Mouse (Mus musculus): ENCODE data around the gene Gm2115. TPM values are rescaled to one million over a fixed set of nuclear protein-coding genes. Genes with fewer than 3 reads are reported as not detected.

Gm2115 gene
- under 1 TPM; 0.12 to 0.24 TPM for total RNA-seq (2021)

DNA sequence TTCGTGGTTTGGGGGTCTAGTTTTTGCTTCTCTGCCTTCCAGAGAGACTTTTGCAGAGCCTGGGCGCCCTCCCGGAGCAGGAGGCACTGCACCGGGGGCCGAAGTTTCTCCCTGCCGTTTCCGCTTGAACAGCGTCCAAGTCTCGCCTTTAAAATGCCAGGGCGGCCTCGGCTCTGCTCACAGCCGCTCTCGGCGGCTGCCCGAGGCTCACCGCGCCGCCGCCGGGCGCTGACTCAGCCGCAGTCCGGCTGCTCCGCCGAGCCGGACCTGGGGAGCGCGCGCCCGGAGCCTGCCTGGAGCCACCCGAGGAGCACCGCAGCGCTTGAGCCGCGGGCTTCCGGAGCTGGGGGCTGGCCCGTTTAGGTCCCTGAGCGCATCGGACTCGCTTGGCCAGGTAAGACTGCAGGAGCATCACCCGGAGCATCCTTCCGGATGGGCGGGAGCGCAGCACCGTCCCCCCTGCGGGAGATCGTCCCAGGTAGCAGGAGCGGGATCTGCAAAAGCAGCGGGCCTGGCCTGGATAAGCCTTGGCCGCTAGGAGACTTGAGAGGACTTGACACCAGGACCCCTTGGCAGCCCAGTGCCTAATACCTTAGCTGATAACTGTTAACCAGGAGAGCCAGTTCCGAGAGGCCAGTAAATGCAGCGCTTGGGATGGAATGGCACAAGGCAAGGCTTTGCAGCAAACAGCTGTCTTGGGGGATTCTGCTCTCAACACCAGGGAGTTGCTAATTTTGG, at the start of gene Gm2115:
Gm2115 (plus strand) TSS at position 159 of the 738 bp plus-strand sequence.
- intact Hi-C loops (cut with DNase I), result no loop called here
- peak; percentile 36 to 38 for DNase-seq

DNA sequence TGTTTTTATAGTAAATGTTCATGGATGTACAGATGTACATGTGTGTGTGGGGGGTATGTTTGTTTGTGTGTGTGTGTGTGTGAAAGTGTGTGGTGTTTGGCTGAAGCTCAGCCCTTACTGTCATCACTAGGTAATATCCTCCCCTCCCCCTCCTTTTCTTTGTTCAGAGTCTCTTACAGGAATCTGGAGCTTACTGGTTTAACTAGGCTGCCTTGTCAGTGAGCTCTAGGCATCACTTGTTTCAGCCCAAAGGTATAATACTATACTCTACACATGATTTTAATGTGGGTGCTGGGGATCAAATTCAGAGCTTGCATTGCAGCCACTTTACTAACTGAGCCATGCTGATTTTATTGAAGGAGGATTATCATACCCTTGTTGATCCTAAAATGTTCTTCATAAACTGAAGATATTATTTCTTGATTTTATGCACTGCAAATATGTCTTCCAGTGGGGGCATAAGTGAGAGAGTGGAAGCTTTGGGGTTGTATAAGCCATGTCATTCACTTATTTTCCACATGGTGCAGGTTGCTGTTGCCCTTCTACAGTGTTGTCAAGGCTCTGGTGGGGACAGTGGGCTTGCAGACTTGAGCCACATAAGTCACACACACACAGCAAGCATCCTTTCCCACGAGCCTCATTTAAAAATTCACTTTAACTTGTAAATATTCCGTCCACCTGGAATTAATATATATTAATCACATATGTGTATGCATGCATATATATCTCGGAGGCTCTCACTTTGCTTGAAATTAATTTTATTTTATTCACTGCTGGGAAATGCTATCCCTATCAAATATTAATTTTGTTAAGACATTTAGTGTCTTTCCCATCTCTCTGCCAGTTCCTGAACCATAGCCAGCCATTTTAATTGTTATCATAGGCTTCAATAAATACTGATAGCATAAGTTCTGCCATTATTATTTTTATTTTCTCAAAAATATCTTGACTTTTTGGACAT, 45.0 kb upstream of the Gm2115 start:
- DNase-seq, result no peak
- intact Hi-C loops (cut with DNase I), result no loop called here

DNA sequence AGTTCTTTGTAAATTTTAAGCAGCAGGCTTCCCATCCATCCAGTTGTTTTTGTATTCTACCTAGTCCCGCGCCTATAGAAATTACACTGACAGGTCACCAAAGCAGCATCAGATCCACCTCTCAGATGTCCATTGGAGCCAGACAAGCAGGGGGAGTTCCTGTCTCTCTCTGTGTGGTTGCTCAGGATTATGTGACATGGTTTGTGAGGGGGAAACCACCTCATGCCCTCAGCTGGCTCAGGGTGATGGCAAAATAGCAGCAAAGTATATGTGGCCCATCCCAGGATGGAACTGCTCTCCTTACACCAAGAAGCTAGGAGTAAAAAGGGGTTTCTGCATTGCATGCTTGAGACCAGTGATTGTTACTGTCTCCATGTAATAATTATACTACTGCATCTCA, 42.3 kb upstream of the Gm2115 start:
- DNase-seq, result no peak
- intact Hi-C loops (cut with DNase I), result no loop called here

DNA sequence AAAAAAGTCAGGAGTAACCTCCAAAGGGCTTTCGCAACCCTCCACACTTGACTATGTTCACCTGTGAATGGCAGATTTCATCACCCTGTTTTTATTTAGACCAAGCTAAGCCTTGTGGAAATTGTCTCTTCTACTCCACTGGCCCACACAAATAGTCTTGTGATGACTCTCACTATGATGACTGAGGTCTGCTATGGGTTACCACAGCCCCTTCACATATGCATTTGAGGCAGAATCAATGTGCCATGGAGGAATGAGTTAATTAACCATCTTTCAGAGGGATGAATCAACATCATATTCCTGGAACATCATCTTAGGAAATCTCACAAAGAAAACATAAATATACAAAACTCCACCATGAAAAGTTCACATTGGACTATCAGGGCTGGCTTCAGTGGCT, 25.6 kb upstream of the Gm2115 start:
- intact Hi-C loops (cut with DNase I), result no loop called here
- DNase-seq, result no peak

DNA sequence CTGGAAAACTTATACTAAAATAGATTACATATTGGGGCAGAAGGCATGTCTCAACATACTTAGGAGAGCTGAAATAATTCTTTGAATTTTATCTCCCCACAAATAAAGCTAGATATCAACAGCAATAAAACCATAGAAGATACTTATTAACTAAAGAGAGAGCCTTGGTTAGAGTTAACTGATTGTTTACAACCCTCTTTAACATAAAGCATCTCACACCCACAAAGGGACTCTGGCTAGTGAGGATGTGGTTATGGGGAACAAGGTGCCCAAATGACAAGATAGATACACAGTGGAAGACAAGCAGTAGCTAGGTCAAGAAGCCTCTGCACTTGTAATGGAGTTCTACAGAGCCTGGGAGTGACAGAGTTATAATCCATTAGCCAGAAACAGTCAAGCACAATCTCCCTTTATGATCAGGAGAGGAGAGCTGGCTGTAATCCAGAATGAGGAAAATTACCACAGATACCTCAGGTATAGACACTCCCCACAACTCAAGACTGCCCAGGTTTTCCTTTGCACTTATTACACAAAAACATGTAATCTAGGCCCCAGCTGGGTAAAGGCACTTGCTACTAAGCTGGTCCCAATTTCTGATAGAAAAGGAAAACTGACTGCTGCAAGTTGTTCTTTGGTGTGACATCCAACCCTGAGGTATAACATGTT, 10.1 kb upstream of the Gm2115 start:
- intact Hi-C loops (cut with DNase I), result no loop called here

DNA sequence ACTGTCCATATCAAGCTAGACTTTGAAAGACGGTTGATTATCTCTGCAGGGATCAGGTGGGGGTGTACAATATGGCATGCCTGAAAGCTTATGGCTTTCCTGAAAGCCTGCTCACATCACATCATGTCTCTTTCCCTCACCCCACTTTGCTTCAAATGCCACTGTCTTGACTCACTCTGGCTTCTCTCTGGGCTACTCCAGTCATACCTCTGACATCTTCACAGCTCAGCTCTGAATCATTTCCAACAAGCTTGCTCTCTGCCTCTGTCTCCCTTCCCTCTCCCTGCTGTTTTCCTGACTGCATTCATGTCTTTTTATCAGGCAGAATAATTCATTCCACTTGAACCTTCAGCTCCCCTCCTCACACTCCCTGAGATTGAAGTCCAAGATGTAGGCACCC, 7.4 kb upstream of the Gm2115 start:
- intact Hi-C loops (cut with DNase I), result no loop called here
- no peak for DNase-seq

More for the DNA sequence above, 10.1 kb upstream of the Gm2115 start:
- DNase-seq, result no peak

DNA sequence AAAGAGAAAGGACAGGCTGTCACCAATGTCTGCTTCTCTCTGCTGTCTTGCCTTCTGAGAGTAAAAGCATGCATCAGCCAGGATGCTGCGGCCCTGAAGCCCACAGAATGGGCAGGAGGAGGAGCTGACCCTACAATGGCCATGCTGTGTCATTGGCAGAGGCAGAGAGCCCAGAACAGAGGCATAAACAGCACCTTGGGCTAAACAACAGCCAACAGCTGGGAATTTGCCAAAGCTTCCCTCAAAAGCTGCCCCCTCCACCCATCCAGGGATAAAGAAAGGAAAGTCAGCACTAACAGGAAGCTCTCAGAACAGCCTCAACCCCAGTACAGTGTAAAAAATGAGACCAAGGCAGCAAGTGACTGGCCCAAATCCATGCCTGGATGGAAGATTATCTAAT, 6.3 kb upstream of the Gm2115 start:
- no peak for DNase-seq
- intact Hi-C loops (cut with DNase I), result no loop called here

DNA sequence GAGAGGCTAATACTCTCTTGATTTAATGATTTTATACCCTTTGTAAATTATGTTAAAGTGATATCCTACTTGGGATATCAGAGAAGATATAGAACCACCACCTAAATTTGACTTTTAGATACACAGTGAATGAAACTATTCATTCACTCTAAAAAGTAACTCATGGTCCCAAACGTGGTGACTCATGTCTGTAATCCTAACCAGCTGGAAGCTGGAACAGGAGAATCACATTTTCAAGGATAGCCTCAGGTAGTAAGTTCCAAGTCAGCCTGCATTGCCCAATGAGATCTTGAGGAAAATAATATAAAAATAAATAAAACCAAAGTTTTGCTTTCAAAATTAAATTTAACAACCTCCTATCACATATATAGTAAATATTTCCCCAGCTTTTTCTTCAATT, 2.6 kb upstream of the Gm2115 start:
- DNase-seq, result no peak
- intact Hi-C loops (cut with DNase I), result no loop called here

DNA sequence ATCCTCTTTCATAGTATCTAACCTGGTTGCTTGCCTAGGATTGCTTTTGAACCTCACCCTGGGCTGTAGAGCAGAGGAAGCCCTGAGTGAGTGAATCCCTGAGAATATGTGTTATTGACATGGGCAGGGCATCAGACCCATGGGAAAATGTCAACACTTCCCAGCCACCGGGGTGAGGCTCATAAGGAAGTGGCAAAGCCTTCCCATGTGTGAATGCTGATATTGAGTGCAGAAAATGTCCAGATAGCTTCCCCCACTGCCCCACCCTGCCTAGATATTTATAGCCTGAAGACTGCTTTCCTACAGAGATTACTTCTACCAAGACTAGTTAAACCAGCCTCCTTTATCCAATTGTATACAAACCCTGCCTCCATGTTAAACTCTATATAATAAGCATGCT, 4.0 kb downstream of the Gm2115 start:
- DNase-seq, result no peak
- intact Hi-C loops (cut with DNase I), result no loop called here

DNA sequence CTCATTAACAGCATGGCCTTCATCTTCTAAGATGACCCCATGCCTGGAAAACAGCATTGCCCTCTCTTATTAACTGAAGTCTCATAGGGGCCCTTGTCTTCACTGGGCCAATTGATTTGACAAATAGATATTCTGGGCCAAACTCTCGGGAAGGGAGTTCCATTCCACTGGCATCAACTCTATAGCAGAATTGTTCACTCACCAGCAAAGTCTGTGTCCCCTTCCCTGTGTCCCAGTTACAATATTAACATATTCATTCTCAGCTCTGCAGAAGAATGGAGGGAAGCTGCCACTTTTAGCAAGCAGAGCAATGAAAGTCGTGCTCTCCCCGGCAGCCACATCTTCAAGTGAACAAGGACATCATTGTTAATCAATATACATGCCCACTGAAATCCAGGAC, 5.9 kb downstream of the Gm2115 start:
- intact Hi-C loops (cut with DNase I), result no loop called here

DNA sequence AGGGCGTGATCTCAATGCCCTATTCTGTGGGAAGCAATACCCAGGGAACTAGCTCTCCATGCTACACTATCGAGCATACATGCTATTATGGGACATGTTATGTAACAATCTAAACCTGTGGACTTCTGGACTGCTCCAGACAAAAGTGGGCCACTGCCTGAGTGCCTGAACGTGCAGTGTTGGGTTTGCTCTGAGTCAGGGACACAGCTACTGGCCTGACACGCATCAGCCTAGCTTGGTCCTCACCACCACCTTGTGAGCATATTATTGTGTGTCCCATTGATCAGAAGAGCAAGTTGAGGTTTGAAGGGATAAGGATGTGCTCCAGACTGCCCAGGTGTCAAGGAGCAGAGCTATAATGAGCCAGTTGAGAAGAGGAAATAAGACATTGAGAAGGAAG, 16.2 kb downstream of the Gm2115 start:
- intact Hi-C loops (cut with DNase I), result no loop called here
- no peak for DNase-seq

More for the DNA sequence above, 5.9 kb downstream of the Gm2115 start:
- DNase-seq, result no peak

DNA sequence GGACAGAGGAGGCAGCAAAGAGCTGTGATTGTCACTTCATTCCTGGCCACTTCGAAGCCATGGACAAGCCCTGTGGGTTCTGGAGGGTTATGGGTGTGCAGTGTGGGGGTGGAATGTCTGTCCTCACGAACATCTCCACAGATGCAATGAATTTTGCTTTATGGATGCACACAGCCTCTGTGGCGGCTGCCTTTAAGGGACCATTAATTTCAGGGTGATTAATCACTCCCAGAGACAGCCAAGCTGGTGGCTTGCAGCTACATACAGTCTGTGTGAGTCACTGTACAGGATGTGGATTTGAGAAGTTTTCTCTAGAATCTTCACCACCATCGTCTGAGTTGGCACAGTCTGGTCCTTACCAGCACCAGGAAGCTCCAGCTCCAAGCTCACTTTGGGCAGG, 17.9 kb downstream of the Gm2115 start:
- intact Hi-C loops (cut with DNase I), result no loop called here

DNA sequence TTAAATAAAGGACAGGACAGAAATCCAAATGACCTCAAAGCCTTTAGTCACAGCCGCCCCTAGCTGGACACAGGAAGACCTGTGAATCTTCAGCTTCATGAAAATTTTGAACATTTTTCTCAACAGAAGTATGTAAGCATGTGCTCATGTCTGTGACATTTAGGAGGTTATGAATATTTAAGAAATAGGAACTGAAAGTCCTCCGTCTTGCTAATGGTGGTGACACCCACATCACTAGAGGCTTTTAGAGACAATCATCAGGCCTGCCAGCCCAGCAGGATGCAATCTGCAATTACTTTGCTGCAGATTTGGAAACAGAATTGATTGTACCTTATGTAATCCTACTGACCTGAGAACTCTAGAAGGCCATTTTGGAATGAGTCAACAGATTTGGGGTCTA, 22.7 kb downstream of the Gm2115 start:
- intact Hi-C loops (cut with DNase I), result no loop called here
- DNase-seq, result no peak

More for the DNA sequence above, 17.9 kb downstream of the Gm2115 start:
- DNase-seq, result no peak

DNA sequence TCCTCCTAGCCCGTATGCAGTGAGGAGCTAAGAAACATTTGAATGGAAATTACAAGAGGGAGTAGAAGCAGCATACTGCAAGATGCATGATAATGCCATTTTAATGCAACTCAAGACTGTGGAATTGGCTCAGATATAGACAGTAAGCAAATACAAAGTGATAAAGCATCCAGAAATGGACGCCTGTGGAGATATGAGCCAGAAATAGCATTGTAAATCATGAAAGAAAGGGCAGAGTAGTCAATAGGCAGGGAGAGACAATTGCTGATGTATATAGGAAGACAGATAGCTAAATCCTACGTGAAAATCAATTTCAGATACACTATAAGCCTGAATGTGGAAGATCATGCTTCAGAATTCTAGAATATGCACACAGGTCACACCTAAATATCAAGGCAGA, 26.5 kb downstream of the Gm2115 start:
- intact Hi-C loops (cut with DNase I), result no loop called here
- DNase-seq, result no peak

DNA sequence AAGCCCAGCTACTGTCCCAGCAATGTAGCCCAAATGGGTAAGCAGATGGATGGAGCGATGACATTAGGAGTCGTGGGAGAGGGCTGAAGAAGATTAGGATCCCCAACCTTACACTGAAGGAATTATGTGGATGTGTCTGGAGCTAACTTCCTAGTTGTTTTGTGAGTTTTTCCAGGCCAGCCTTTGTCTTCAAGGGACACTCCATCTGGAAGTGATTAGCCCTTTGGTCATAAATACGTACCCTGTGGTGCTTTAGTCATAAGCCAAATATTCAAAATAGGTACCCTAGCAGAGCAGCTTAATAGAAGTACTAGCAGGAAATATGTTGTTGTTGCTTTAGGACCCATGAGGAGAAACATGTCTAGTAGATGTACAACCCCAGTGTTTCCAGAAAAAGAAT, 28.6 kb downstream of the Gm2115 start:
- DNase-seq, result no peak
- intact Hi-C loops (cut with DNase I), result no loop called here

DNA sequence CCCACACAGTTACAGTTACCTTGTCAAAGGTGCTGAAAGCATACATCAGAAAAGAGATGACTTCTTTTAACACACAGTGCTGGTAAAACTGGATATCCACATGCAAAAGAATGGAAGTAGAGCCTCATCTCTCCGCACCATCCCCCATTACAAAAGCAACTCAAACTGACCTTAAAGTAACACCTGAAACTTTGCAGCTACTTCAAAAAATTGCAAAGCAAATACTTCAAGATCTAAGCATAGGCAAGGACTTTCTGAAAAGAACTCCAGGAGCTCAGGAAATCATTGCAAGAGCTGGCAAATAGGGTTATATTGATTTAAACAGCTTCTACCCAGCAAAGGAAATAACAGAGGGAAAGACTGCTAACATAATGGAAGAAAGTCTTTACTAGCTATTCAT, 31.7 kb downstream of the Gm2115 start:
- intact Hi-C loops (cut with DNase I), result no loop called here
- no peak for DNase-seq

DNA sequence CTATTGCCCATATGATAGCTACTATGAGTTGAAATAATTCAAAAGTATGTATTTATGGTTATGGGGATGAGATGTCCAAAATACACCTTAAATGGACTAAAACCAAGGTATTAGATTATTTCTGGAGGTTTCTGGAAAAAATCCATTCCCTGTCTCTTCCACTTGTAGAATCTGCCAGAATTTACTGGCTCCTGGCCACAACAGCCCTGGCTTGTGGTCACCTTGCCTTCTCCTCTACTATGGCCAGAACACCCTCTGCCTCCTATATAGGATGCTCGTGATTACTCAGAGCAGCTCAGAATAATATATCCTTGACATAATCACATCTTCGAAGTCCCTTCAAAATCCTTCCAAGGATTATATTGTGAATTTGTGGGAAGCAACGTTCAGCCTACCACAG, 35.5 kb downstream of the Gm2115 start:
- intact Hi-C loops (cut with DNase I), result no loop called here
- DNase-seq, result no peak

DNA sequence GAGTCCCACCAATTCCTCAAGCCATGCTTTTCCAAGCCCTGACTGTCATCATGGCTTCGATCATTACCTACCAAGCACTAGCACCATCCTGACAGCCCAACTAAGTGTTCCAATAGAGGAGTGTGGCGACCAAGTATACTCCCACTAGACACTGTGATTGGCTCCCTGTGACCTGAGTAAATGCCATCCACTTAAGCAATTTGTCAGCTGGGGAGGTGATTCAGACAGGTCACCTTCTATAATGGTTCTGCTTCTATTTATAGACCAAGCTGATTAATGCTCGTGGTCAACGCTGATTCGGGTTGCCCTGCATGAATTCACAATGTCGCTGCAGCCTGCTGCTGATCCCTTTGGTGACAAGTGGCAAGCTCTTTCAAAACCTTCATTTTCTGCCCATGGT, 37.4 kb downstream of the Gm2115 start:
- intact Hi-C loops (cut with DNase I), result no loop called here
- peak; percentile 47 to 48 for DNase-seq

DNA sequence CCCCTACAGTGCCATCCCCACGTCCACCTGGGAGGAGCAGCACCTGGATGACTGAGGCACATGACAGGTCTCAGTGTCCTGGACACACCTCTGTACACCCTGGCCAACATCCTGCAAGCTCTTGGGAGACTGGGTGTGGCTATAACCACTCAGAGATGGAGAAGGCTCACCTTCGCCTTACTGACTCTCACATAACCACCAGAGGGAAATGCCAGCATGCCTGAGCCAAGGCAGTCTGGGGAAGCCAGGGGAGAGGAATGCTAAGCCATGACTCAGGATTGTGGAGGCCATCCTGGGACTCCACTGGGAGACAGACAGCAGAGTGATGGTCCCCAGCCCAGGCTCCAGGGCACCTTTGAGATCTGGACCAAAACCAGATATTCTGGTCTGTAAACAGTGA, 48.3 kb downstream of the Gm2115 start:
- intact Hi-C loops (cut with DNase I), result no loop called here
- DNase-seq, result no peak

DNA sequence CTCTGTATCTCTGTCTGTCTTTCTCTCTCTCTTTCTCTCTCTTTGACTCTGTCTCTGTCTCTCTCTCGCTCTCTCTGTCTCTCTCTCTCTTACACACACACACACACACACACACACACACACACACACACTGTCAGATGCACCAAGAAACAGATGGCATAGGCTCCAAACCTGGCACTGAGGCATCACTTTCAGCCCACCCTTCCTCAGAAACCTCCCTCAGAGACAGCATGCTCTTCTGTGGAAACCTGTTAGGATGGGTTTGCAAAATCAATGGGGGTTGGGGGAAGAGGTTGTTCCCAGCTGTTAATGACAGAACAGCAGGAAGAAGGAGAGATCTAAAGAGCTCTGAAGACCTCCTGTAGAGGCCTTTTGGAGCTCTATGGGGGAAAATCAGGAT, 50.1 kb downstream of the Gm2115 start:
- intact Hi-C loops (cut with DNase I), result no loop called here

DNA sequence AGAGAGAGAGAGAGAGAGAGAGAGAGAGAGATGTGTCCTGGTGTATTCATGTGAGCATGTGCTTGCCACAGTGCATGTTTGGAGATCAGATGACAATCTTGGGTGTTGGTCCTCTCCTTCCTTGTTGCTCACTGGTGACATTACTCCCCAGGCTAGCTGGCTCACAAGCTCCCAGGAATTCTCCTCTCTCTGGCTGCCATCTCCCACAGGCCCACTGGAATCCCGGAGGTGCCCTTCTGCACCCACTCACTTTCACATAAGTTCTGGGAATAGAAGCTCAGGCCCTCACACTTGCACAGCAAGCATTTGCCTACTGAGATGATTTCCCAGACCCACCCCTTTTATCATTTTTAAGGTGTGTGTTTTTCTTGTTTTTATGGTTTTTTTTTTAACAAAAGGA, 51.0 kb downstream of the Gm2115 start:
- DNase-seq, result no peak
- intact Hi-C loops (cut with DNase I), result no loop called here

More for the DNA sequence above, 50.1 kb downstream of the Gm2115 start:
- DNase-seq, result no peak

Data from heart, postnatal 10 days (tissue).